Mouse (Mus musculus) heart, adult 2 months (tissue): Measurements from ENCODE around the gene Dot1l. TPM values are rescaled to one million over a fixed set of nuclear protein-coding genes. Genes with fewer than 3 reads are reported as not detected.
A peak's percentile ranks its signal among the peaks of the same experiment; 100 is the strongest.

Source experiments
- DNase-seq, 2 experiments: peaks; one replicate each; pipeline ENCODE4 v3.0.0; 2021
- H3K27ac ChIP-seq: fragments of 200-600 bp; 2 replicates; pipeline ENCODE4 v1.8.1; 2022
- H3K27me3 ChIP-seq: fragments of 200-500 bp; 2 replicates; pipeline ENCODE4 v1.6.1; 2012; ENCODE audit warnings: mild to moderate bottlenecking, low read length, inconsistent platforms, mixed read lengths; ENCODE audit not compliant: control insufficient read depth, insufficient read depth
- H3K36me3 ChIP-seq: fragments of 200-500 bp; 2 replicates; pipeline ENCODE4 v1.6.1; 2012; ENCODE audit warnings: low read length, inconsistent platforms; ENCODE audit not compliant: control insufficient read depth, insufficient read depth
- H3K4me1 ChIP-seq: fragments of 200-500 bp; 2 replicates; pipeline ENCODE4 v1.6.1; 2011; ENCODE audit warnings: low read length; ENCODE audit not compliant: control insufficient read depth, insufficient read depth
- H3K4me3 ChIP-seq: fragments of 200-600 bp; 2 replicates; pipeline ENCODE4 v1.8.1; 2022
- H3K79me2 ChIP-seq: fragments of 200-500 bp; replicated peaks from 2 replicates; pipeline ENCODE4 v1.6.1; 2012; ENCODE audit warnings: mild to moderate bottlenecking, inconsistent platforms, low read length, moderate library complexity, mixed read lengths; ENCODE audit not compliant: control insufficient read depth, insufficient read depth
- H3K9ac ChIP-seq: fragments of 200-500 bp; 2 replicates; pipeline ENCODE4 v1.6.1; 2012; ENCODE audit warnings: low read depth, mild to moderate bottlenecking, control low read depth, inconsistent platforms, low read length, mixed read lengths
- CTCF ChIP-seq: fragments of 200-600 bp; IDR thresholded peaks from 2 replicates; pipeline ENCODE4 v1.8.1; 2022; ENCODE audit warnings: antibody characterized with exemption, mild to moderate bottlenecking, moderate library complexity
- EP300 ChIP-seq: fragments of 200-500 bp; IDR thresholded peaks from 2 replicates; pipeline ENCODE4 v1.6.1; 2011; ENCODE audit warnings: low read depth, low read length, control low read depth; ENCODE audit not compliant: insufficient read depth
- POLR2A ChIP-seq: fragments of 200-500 bp; IDR thresholded peaks from 2 replicates; pipeline ENCODE4 v1.6.1; 2011; ENCODE audit warnings: mild to moderate bottlenecking, low read depth, low read length, control low read depth; ENCODE audit not compliant: insufficient read depth
- WGBS: fragments of 180-500 bp; shearing (Covaris S2); methylation state at CpG from one replicate; pipeline ENCODE4 v1.1.7; 2018; 5-methylcytosine and 5-hydroxymethylcytosine counted together
- intact Hi-C: fragments of 180-260 bp; cut with DNase I; formaldehyde crosslinking; loops from one replicate; pipeline ENCODE4 v1.15.1; 2025
- polyA plus RNA-seq: library from polyadenylated mRNA; depleted of rRNA; stranded (reverse); fragments of >200 nt; gene quantifications from 2 replicates; pipeline ENCODE4 v1.2.3, GENCODE M21; 2012
- total RNA-seq, 2 experiments: library from RNA; stranded (reverse); gene quantifications; 2 replicates each; pipeline ENCODE4 v1.2.3; 2021

The Dot1l gene
- total and polyA plus RNA-seq, 3 experiments = 18.8 to 39.6 (median 19.6) TPM

- Histone ChIP-seq H3K9ac (no peak overlapping the region), H3K27me3 (peaks cover 3% of the 10 kb centered on the region; the same call in 1 of the 2 replicates), H3K4me3 (no peak overlapping the region), H3K36me3 (peaks cover 7% of the 10 kb centered on the region; the same call in 1 of the 2 replicates), H3K4me1 (peaks cover 12% of the 10 kb centered on the region), H3K79me2 (peaks cover 7% of the 10 kb centered on the region), H3K27ac (no peak overlapping the region)
- 21% methylated on average over 9 of the region's 9 CpGs for WGBS
- intact Hi-C loops = no loop called here
- no peak for TF ChIP-seq EP300
- TF ChIP-seq POLR2A = no peak
- TF ChIP-seq CTCF = no peak
- peak; percentile 43 to 56 for DNase-seq
Measured at GRCm38 (mm10) chr10:80831136-80831535, 76.1 kb downstream of the Dot1l start.

- WGBS = 71% methylated on average over 7 of the region's 7 CpGs
- DNase-seq = no peak
- Histone ChIP-seq H3K4me1 (peaks cover 10% of the 10 kb centered on the region), H3K9ac (no peak overlapping the region), H3K27ac (no peak overlapping the region), H3K27me3 (peaks cover 3% of the 10 kb centered on the region; the same call in 1 of the 2 replicates), H3K4me3 (no peak overlapping the region), H3K36me3 (peaks cover 7% of the 10 kb centered on the region; the same call in 1 of the 2 replicates), H3K79me2 (0 out of 2 replicates have a peak, but pooled peaks cover under 1% of the 10 kb centered on the region)
- intact Hi-C loops = no loop called here
- TF ChIP-seq POLR2A = no peak
- no peak for TF ChIP-seq EP300
- TF ChIP-seq CTCF = no peak
Measured at GRCm38 (mm10) chr10:80832818-80833217, 77.8 kb downstream of the Dot1l start.

- no peaks in the 10 kb centered on the region for H3K79me2 ChIP-seq
- no peak overlapping the region for H3K9ac ChIP-seq
- H3K4me1 ChIP-seq = no peaks in the 10 kb centered on the region; the same call in 1 of the 2 replicates
- peaks cover 3% of the 10 kb centered on the region; the same call in 1 of the 2 replicates for H3K27me3 ChIP-seq
- DNase-seq = no peak
- WGBS = 58% methylated on average over 30 of the region's 30 CpGs
- H3K27ac ChIP-seq = no peak overlapping the region
- TF ChIP-seq POLR2A = no peak
- TF ChIP-seq EP300 = no peak
- TF ChIP-seq CTCF = no peak
- intact Hi-C loops = no loop called here
- no peaks in the 10 kb centered on the region for H3K36me3 ChIP-seq
- H3K4me3 ChIP-seq = no peak overlapping the region
Measured at GRCm38 (mm10) chr10:80835617-80836016, 80.6 kb downstream of the Dot1l start.

- Histone ChIP-seq H3K4me3 (no peak overlapping the region), H3K27me3 (peaks cover 3% of the 10 kb centered on the region; the same call in 1 of the 2 replicates), H3K36me3 (no peaks in the 10 kb centered on the region), H3K27ac (peak overlapping the region; percentile 53; the same call in 1 of the 2 replicates), H3K4me1 (no peaks in the 10 kb centered on the region; the same call in 1 of the 2 replicates), H3K79me2 (no peaks in the 10 kb centered on the region), H3K9ac (no peak overlapping the region)
- 34% methylated on average over 7 of the region's 7 CpGs for WGBS
- no peak for TF ChIP-seq EP300
- no peak for TF ChIP-seq CTCF
- TF ChIP-seq POLR2A = no peak
- DNase-seq = peak in 1 of 2 experiments; percentile 58
- intact Hi-C loops = no loop called here
Measured at GRCm38 (mm10) chr10:80836949-80837379, 82.0 kb downstream of the Dot1l start.

GRCm38 (mm10) chr10:80837827-80838226 is 82.8 kb downstream of the Dot1l start:
- no peaks in the 10 kb centered on the region for H3K36me3 ChIP-seq
- 19% methylated on average over 2 of the region's 2 CpGs for WGBS
- H3K4me3 ChIP-seq = no peak overlapping the region
- peak in 1 of 2 experiments; percentile 76 for DNase-seq
- peaks cover 3% of the 10 kb centered on the region; the same call in 1 of the 2 replicates for H3K27me3 ChIP-seq
- intact Hi-C loops = no loop called here
- no peak overlapping the region for H3K9ac ChIP-seq
- no peaks in the 10 kb centered on the region; the same call in 1 of the 2 replicates for H3K4me1 ChIP-seq
- peak overlapping the region; percentile 53 for H3K27ac ChIP-seq
- H3K79me2 ChIP-seq = no peaks in the 10 kb centered on the region
- TF ChIP-seq EP300 = 0 out of 2 replicates have a peak, but pooled peaks have one; percentile 33
- no peak for TF ChIP-seq POLR2A

GRCm38 (mm10) chr10:80838346-80838912 is 83.4 kb downstream of the Dot1l start:
- peaks cover 3% of the 10 kb centered on the region; the same call in 1 of the 2 replicates for H3K27me3 ChIP-seq
- H3K4me1 ChIP-seq = no peaks in the 10 kb centered on the region; the same call in 1 of the 2 replicates
- no peak for DNase-seq
- H3K9ac ChIP-seq = no peak overlapping the region
- H3K4me3 ChIP-seq = no peak overlapping the region
- H3K27ac ChIP-seq = peak overlapping the region; percentile 49
- intact Hi-C loops = no loop called here
- WGBS = 52% methylated on average over 2 of the region's 2 CpGs
- no peaks in the 10 kb centered on the region for H3K36me3 ChIP-seq
- no peak for TF ChIP-seq CTCF
- no peak for TF ChIP-seq POLR2A
- no peak for TF ChIP-seq EP300
- no peaks in the 10 kb centered on the region for H3K79me2 ChIP-seq
